Mouse (Mus musculus): ENCODE measurements around the gene Nfyb. TPM values are rescaled to one million over a fixed set of nuclear protein-coding genes. Genes with fewer than 3 reads are reported as not detected.
A peak's percentile ranks its signal among the peaks of the same experiment; 100 is the strongest.

Gene Nfyb
- polyA plus RNA-seq, 2 experiments from 2014 or later = 78.3 to 81.3 TPM

DNA sequence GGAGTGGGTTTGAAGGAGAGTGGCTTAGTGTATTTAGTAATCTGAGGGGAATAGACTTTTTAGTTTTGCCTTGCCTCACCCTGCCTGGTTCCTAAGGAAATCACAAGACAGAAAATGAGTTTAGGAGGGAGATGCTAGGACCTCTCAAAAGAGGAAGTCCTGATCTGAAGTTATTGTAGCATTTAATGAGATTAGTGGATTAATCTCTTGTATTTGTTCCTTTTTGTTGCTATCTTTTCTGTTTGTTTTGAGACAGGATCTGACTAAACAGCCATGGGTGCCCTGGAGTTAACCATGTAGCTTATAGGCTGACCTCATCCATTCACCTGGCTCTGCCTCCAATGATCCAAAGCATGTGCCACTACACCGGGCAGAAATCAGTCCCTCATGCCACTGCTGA is 21.4 kb downstream of the Nfyb start:
- ATAC-seq = no peak

DNA sequence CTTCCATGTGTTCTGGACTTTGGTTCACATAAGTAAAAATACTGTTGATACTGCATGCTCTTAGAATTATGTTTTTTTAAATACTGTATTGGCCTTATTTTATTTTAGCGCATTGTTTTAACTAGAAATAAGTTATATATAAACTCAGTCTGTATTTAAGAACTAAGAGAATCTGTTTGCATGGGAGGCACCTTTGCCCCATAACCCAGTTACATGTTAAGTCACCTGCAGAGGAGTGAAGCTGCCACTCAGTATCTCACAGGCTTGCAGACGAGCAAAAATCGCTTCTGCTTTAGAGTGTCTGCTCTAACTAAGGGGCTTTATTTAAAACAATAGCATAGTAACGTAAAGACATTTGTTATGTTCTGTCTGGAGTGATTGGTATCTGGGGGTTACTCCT is 22.1 kb downstream of the Nfyb start:
- no peak for ATAC-seq

GRCm38 (mm10) chr10:82741354-82741753 is 22.6 kb downstream of the Nfyb start:
- ATAC-seq = no peak

GRCm38 (mm10) chr10:82699296-82699941 is 64.5 kb downstream of the Nfyb start:
- ATAC-seq = peak; percentile 49

DNA sequence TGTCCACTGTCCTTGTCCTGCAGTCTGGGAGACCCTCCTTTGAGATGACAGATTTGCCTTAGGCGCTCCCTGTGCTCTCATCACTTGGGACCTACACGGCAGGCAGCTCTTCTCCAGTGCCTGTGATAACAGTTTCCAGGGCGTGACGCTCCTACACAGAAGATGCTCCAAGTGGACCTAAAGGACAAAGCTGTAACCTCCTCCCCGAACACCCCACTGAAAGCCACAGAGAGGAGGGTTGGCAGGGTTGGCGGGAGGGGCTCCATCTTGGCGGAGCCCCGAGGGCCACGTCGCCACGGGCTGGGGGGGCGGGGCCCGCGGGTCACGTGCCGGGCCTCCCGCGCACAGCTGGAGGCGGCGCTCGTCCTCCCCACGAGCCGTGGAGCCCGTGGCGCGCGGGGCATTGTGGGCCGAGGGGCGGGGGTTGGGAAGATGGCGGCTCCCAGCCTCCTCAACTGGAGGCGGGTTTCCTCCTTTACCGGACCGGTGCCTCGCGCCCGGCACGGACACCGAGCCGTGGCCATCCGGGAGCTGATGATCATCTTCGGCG is 65.2 kb downstream of the Nfyb start:
- peak; percentile 68 for ATAC-seq

Other genes with a start within 250 kb of the Nfyb start
- 10 to 100 TPM; 26.8 to 32.9 TPM for gene 1190007I07Rik, start 140.9 kb downstream of the Nfyb start, polyA plus RNA-seq (2017; shearing (Covaris generic))
- gene Tdg, start 134.3 kb downstream of the Nfyb start, polyA plus RNA-seq (2017; shearing (Covaris generic)) = 10 to 100 TPM; 23.3 to 24.5 TPM
- 1 to 10 TPM; 1.7 to 2.2 TPM for gene Glt8d2, start 73.5 kb downstream of the Nfyb start, polyA plus RNA-seq (2017; shearing (Covaris generic))
- gene Hcfc2, start 68.0 kb downstream of the Nfyb start, polyA plus RNA-seq (2017; shearing (Covaris generic)) = 10 to 100 TPM; 23.2 to 23.6 TPM
- gene Txnrd1, start 69.8 kb upstream of the Nfyb start, polyA plus RNA-seq (2017; shearing (Covaris generic)) = 10 to 100 TPM; 27.5 to 28.0 TPM
- gene Eid3, start 102.5 kb upstream of the Nfyb start, polyA plus RNA-seq (2017; shearing (Covaris generic)) = 1 to 10 TPM in 1 of 2 experiments, under 1 TPM in 1; 0.76 to 1.2 TPM
- gene Chst11, start 221.4 kb upstream of the Nfyb start, polyA plus RNA-seq (2017; shearing (Covaris generic)) = under 1 TPM; 0.53 to 0.78 TPM